Mouse (Mus musculus): ENCODE measurements at regions not wholly inside any gene's neighbourhood (a gene's known extent, or its start where the extent isn't known, plus 50 kb on each side); places are given as distances from the start of the nearest gene placed in this dataset.

- 76% methylated on average over 3 of the region's 3 CpGs for WGBS
- no peaks in the 10 kb centered on the region for H3K36me3 ChIP-seq
- no peaks in the 10 kb centered on the region for H3K9me3 ChIP-seq (replicated peaks)
- H3K4me3 ChIP-seq (replicated peaks) = no peak overlapping the region
- H3K4me2 ChIP-seq = no peak overlapping the region
- H3K27ac ChIP-seq = no peak overlapping the region
- H3K9ac ChIP-seq = no peak overlapping the region
- no peaks in the 10 kb centered on the region for H3K27me3 ChIP-seq
- no peak for ATAC-seq (replicated peaks; ENCODE audit: low FRiP score)
- no peaks in the 10 kb centered on the region for H3K4me1 ChIP-seq
Observed at GRCm38 (mm10) chr7:115140286-115140685, 396.8 kb downstream of the Insc start.

- no peak overlapping the region for H3K4me3 ChIP-seq (replicated peaks)
- H3K27me3 ChIP-seq = no peaks in the 10 kb centered on the region
- H3K27ac ChIP-seq = no peak overlapping the region
- H3K9ac ChIP-seq = no peak overlapping the region
- no peaks in the 10 kb centered on the region for H3K36me3 ChIP-seq
- WGBS = 66% methylated on average over 2 of the region's 2 CpGs
- no peak for ATAC-seq (replicated peaks; ENCODE audit: low FRiP score)
- no peaks in the 10 kb centered on the region for H3K9me3 ChIP-seq (replicated peaks)
- no peak overlapping the region for H3K4me2 ChIP-seq
- no peaks in the 10 kb centered on the region for H3K4me1 ChIP-seq
Observed at GRCm38 (mm10) chr7:115142163-115142562, 398.7 kb downstream of the Insc start.

- 53% methylated on average over 2 of the region's 2 CpGs for WGBS
- H3K4me3 ChIP-seq (replicated peaks) = no peak overlapping the region
- H3K9me3 ChIP-seq (replicated peaks) = no peaks in the 10 kb centered on the region
- H3K27ac ChIP-seq = no peak overlapping the region
- no peak overlapping the region for H3K4me2 ChIP-seq
- no peak for ATAC-seq (replicated peaks; ENCODE audit: low FRiP score)
- no peaks in the 10 kb centered on the region for H3K27me3 ChIP-seq
- no peak overlapping the region for H3K9ac ChIP-seq
- H3K36me3 ChIP-seq = no peaks in the 10 kb centered on the region
- no peaks in the 10 kb centered on the region for H3K4me1 ChIP-seq
Observed at GRCm38 (mm10) chr7:115144947-115145346, 401.5 kb downstream of the Insc start.

GRCm38 (mm10) chr7:115147352-115147977, 404.0 kb downstream of the Insc start:
- H3K9me3 ChIP-seq (replicated peaks) = no peaks in the 10 kb centered on the region
- no peak overlapping the region for H3K27ac ChIP-seq
- no peaks in the 10 kb centered on the region for H3K36me3 ChIP-seq
- no peak overlapping the region for H3K4me3 ChIP-seq (replicated peaks)
- H3K27me3 ChIP-seq = no peaks in the 10 kb centered on the region
- no peak for ATAC-seq (replicated peaks; ENCODE audit: low FRiP score)
- no peak overlapping the region for H3K9ac ChIP-seq
- no peak overlapping the region for H3K4me2 ChIP-seq
- WGBS = 77% methylated on average over 5 of the region's 5 CpGs
- no peaks in the 10 kb centered on the region for H3K4me1 ChIP-seq

- H3K4me1 ChIP-seq = peaks cover 5% of the 10 kb centered on the region; the same call in 1 of the 2 replicates
- no peak for ATAC-seq (replicated peaks; ENCODE audit: low FRiP score)
- H3K9me3 ChIP-seq (replicated peaks) = no peaks in the 10 kb centered on the region
- H3K4me3 ChIP-seq (replicated peaks) = no peak overlapping the region
- H3K27me3 ChIP-seq = no peaks in the 10 kb centered on the region
- H3K27ac ChIP-seq = no peak overlapping the region
- no peak overlapping the region for H3K4me2 ChIP-seq
- no peak overlapping the region for H3K9ac ChIP-seq
- H3K36me3 ChIP-seq = no peaks in the 10 kb centered on the region
Observed at GRCm38 (mm10) chr7:115153291-115153690, 409.8 kb downstream of the Insc start.

GRCm38 (mm10) chr7:115153764-115154509, 410.4 kb downstream of the Insc start:
- Histone ChIP-seq H3K27ac (no peak overlapping the region), H3K9me3 (replicated peaks) (no peaks in the 10 kb centered on the region), H3K4me2 (no peak overlapping the region), H3K4me1 (peaks cover 5% of the 10 kb centered on the region; the same call in 1 of the 2 replicates), H3K4me3 (replicated peaks) (no peak overlapping the region), H3K27me3 (no peaks in the 10 kb centered on the region), H3K9ac (no peak overlapping the region), H3K36me3 (no peaks in the 10 kb centered on the region)
- peak; percentile 49; the same call in 1 of the 2 replicates for ATAC-seq (replicated peaks; ENCODE audit: low FRiP score)
- 48% methylated on average over 4 of the region's 4 CpGs for WGBS

- H3K36me3 ChIP-seq = no peaks in the 10 kb centered on the region
- H3K4me3 ChIP-seq (replicated peaks) = no peak overlapping the region
- no peak for ATAC-seq (replicated peaks; ENCODE audit: low FRiP score)
- no peaks in the 10 kb centered on the region for H3K9me3 ChIP-seq (replicated peaks)
- H3K27ac ChIP-seq = no peak overlapping the region
- no peak overlapping the region for H3K4me2 ChIP-seq
- no peaks in the 10 kb centered on the region for H3K27me3 ChIP-seq
- no peaks in the 10 kb centered on the region for H3K4me1 ChIP-seq
- 51% methylated on average over 6 of the region's 6 CpGs for WGBS
- H3K9ac ChIP-seq = no peak overlapping the region
Observed at GRCm38 (mm10) chr7:115170023-115170422, 426.5 kb downstream of the Insc start.

- Histone ChIP-seq H3K4me1 (no peaks in the 10 kb centered on the region), H3K4me2 (0 out of 2 replicates have a peak overlapping the region, but pooled peaks have one; percentile 23), H3K4me3 (replicated peaks) (no peak overlapping the region), H3K27ac (no peak overlapping the region), H3K9me3 (replicated peaks) (no peaks in the 10 kb centered on the region), H3K9ac (no peak overlapping the region), H3K27me3 (no peaks in the 10 kb centered on the region), H3K36me3 (no peaks in the 10 kb centered on the region)
- 35% methylated on average over 9 of the region's 9 CpGs for WGBS
- ATAC-seq (replicated peaks; ENCODE audit: low FRiP score) = no peak; the same call in 1 of the 2 replicates
Observed at GRCm38 (mm10) chr7:115170439-115170838, 426.9 kb downstream of the Insc start.

- H3K36me3 ChIP-seq = no peaks in the 10 kb centered on the region
- peaks cover 8% of the 10 kb centered on the region; the same call in 1 of the 2 replicates for H3K4me1 ChIP-seq
- H3K27ac ChIP-seq = no peak overlapping the region
- H3K4me2 ChIP-seq = no peak overlapping the region
- WGBS = 73% methylated on average over 5 of the region's 5 CpGs
- no peak overlapping the region for H3K4me3 ChIP-seq (replicated peaks)
- H3K9me3 ChIP-seq (replicated peaks) = no peaks in the 10 kb centered on the region
- ATAC-seq (replicated peaks; ENCODE audit: low FRiP score) = no peak
- peaks cover 29% of the 10 kb centered on the region for H3K27me3 ChIP-seq
- H3K9ac ChIP-seq = no peak overlapping the region
Observed at GRCm38 (mm10) chr7:115192482-115192881, 449.0 kb downstream of the Insc start.

GRCm38 (mm10) chr7:115192992-115193761, 449.7 kb downstream of the Insc start:
- Histone ChIP-seq H3K9me3 (replicated peaks) (0 out of 2 replicates have a peak, but pooled peaks cover under 1% of the 10 kb centered on the region), H3K36me3 (no peaks in the 10 kb centered on the region), H3K9ac (no peak overlapping the region), H3K27me3 (peaks cover 29% of the 10 kb centered on the region), H3K4me1 (peaks cover 8% of the 10 kb centered on the region; the same call in 1 of the 2 replicates), H3K4me2 (no peak overlapping the region), H3K4me3 (replicated peaks) (no peak overlapping the region), H3K27ac (no peak overlapping the region)
- WGBS = 16% methylated on average over 9 of the region's 9 CpGs
- ATAC-seq (replicated peaks; ENCODE audit: low FRiP score) = peak; percentile 69; the same call in 1 of the 2 replicates

GRCm38 (mm10) chr7:115204916-115205315, 461.4 kb downstream of the Insc start:
- Histone ChIP-seq H3K9ac (no peak overlapping the region), H3K36me3 (no peaks in the 10 kb centered on the region), H3K9me3 (replicated peaks) (no peaks in the 10 kb centered on the region), H3K4me3 (replicated peaks) (no peak overlapping the region), H3K27ac (no peak overlapping the region), H3K27me3 (no peaks in the 10 kb centered on the region), H3K4me1 (0 out of 2 replicates have a peak, but pooled peaks cover 3% of the 10 kb centered on the region), H3K4me2 (no peak overlapping the region)
- WGBS = 10% methylated on average over 3 of the region's 3 CpGs
- peak; percentile 92; the same call in 1 of the 2 replicates for ATAC-seq (replicated peaks; ENCODE audit: low FRiP score)

Measured in kidney, embryonic 15.5 days (tissue).